Mouse (Mus musculus): ENCODE measurements around the gene Deup1. TPM values are rescaled to one million over a fixed set of nuclear protein-coding genes. Genes with fewer than 3 reads are reported as not detected.
"Not testable (repeated sequence)": the region's sequence is repeated elsewhere in the genome, so short reads cannot be mapped to it uniquely, and the experiment has no call there.

The Deup1 gene
- polyA plus RNA-seq, 1 experiment from 2014 or later, result 0.08 TPM

- H3K27ac ChIP-seq (ENCODE audit: low read depth, low read length), result no peak overlapping the region
- TF ChIP-seq CTCF (IDR thresholded peaks at IDR 0.05; ENCODE audit: low read depth), result no peak
- ATAC-seq, result no peak
- H3K27me3 ChIP-seq (replicated peaks; ENCODE audit: control insufficient read depth, insufficient read depth, low read length), result no peaks in the 10 kb centered on the region
- no peak overlapping the region for H3K4me2 ChIP-seq (replicated peaks; ENCODE audit: low read depth)
- no peak overlapping the region for H3K9ac ChIP-seq (ENCODE audit: low read depth, low read length)
- H3K9me3 ChIP-seq (ENCODE audit: control insufficient read depth), result no peaks in the 10 kb centered on the region
- H3K4me3 ChIP-seq (ENCODE audit: low read depth, low read length), result no peak overlapping the region
- 59% methylated on average over 3 of the region's 3 CpGs for WGBS
- H3K36me3 ChIP-seq (ENCODE audit: control insufficient read depth, insufficient read depth), result no peaks in the 10 kb centered on the region
- no peaks in the 10 kb centered on the region for H3K4me1 ChIP-seq (replicated peaks; ENCODE audit: control insufficient read depth, insufficient read depth, low read length)
These were observed 67.3 kb downstream of the Deup1 start for GRCm38 (mm10) chr9:15560451-15560850.

GRCm38 (mm10) chr9:15553322-15553721 is 74.4 kb downstream of the Deup1 start:
- Histone ChIP-seq H3K9me3 (ENCODE audit: control insufficient read depth) (no peaks in the 10 kb centered on the region), H3K4me3 (ENCODE audit: low read depth, low read length) (no peak overlapping the region), H3K36me3 (ENCODE audit: control insufficient read depth, insufficient read depth) (no peaks in the 10 kb centered on the region), H3K27ac (ENCODE audit: low read depth, low read length) (no peak overlapping the region), H3K4me1 (replicated peaks; ENCODE audit: control insufficient read depth, insufficient read depth, low read length) (no peaks in the 10 kb centered on the region), H3K9ac (ENCODE audit: low read depth, low read length) (no peak overlapping the region), H3K27me3 (replicated peaks; ENCODE audit: control insufficient read depth, insufficient read depth, low read length) (no peaks in the 10 kb centered on the region), H3K4me2 (replicated peaks; ENCODE audit: low read depth) (no peak overlapping the region)
- ATAC-seq, result no peak
- 88% methylated on average over 8 of the region's 8 CpGs for WGBS
- TF ChIP-seq CTCF (IDR thresholded peaks at IDR 0.05; ENCODE audit: low read depth), result no peak

- no peaks in the 10 kb centered on the region for H3K9me3 ChIP-seq (ENCODE audit: control insufficient read depth)
- no peak overlapping the region for H3K27ac ChIP-seq (ENCODE audit: low read depth, low read length)
- no peak for TF ChIP-seq CTCF (IDR thresholded peaks at IDR 0.05; ENCODE audit: low read depth)
- no peaks in the 10 kb centered on the region for H3K36me3 ChIP-seq (ENCODE audit: control insufficient read depth, insufficient read depth)
- 52% methylated on average over 15 of the region's 15 CpGs for WGBS
- H3K9ac ChIP-seq (ENCODE audit: low read depth, low read length), result no peak overlapping the region
- H3K4me3 ChIP-seq (ENCODE audit: low read depth, low read length), result no peak overlapping the region
- no peak overlapping the region for H3K4me2 ChIP-seq (replicated peaks; ENCODE audit: low read depth)
- no peak for ATAC-seq
- H3K27me3 ChIP-seq (replicated peaks; ENCODE audit: control insufficient read depth, insufficient read depth, low read length), result no peaks in the 10 kb centered on the region
- H3K4me1 ChIP-seq (replicated peaks; ENCODE audit: control insufficient read depth, insufficient read depth, low read length), result no peaks in the 10 kb centered on the region
These were observed 75.5 kb downstream of the Deup1 start for GRCm38 (mm10) chr9:15551933-15552851.

- not testable (repeated sequence) for ATAC-seq; H3K27me3 ChIP-seq (replicated peaks; ENCODE audit: control insufficient read depth, insufficient read depth, low read length); H3K4me1 ChIP-seq (replicated peaks; ENCODE audit: control insufficient read depth, insufficient read depth, low read length); H3K9ac ChIP-seq (ENCODE audit: low read depth, low read length); H3K36me3 ChIP-seq (ENCODE audit: control insufficient read depth, insufficient read depth); H3K4me2 ChIP-seq (replicated peaks; ENCODE audit: low read depth); H3K9me3 ChIP-seq (ENCODE audit: control insufficient read depth); H3K4me3 ChIP-seq (ENCODE audit: low read depth, low read length); H3K27ac ChIP-seq (ENCODE audit: low read depth, low read length)
- WGBS, result 93% methylated on average over 6 of the region's 6 CpGs
These were observed 76.7 kb downstream of the Deup1 start for GRCm38 (mm10) chr9:15551073-15551472.

GRCm38 (mm10) chr9:15550461-15550961 is 77.2 kb downstream of the Deup1 start:
- H3K4me3 ChIP-seq (ENCODE audit: low read depth, low read length), result no peak overlapping the region
- no peaks in the 10 kb centered on the region for H3K27me3 ChIP-seq (replicated peaks; ENCODE audit: control insufficient read depth, insufficient read depth, low read length)
- 0 out of 2 replicates have a peak, but pooled peaks cover 3% of the 10 kb centered on the region for H3K36me3 ChIP-seq (ENCODE audit: control insufficient read depth, insufficient read depth)
- H3K27ac ChIP-seq (ENCODE audit: low read depth, low read length), result no peak overlapping the region
- no peaks in the 10 kb centered on the region for H3K4me1 ChIP-seq (replicated peaks; ENCODE audit: control insufficient read depth, insufficient read depth, low read length)
- no peak overlapping the region for H3K9ac ChIP-seq (ENCODE audit: low read depth, low read length)
- 64% methylated on average over 4 of the region's 4 CpGs for WGBS
- TF ChIP-seq CTCF (IDR thresholded peaks at IDR 0.05; ENCODE audit: low read depth), result no peak
- H3K4me2 ChIP-seq (replicated peaks; ENCODE audit: low read depth), result no peak overlapping the region
- no peak for ATAC-seq
- no peaks in the 10 kb centered on the region for H3K9me3 ChIP-seq (ENCODE audit: control insufficient read depth)

GRCm38 (mm10) chr9:15541735-15542354 is 85.9 kb downstream of the Deup1 start:
- no peak overlapping the region for H3K4me3 ChIP-seq (ENCODE audit: low read depth, low read length)
- no peak for TF ChIP-seq CTCF (IDR thresholded peaks at IDR 0.05; ENCODE audit: low read depth)
- no peak overlapping the region for H3K9ac ChIP-seq (ENCODE audit: low read depth, low read length)
- 0 out of 2 replicates have a peak, but pooled peaks cover 9% of the 10 kb centered on the region for H3K36me3 ChIP-seq (ENCODE audit: control insufficient read depth, insufficient read depth)
- 21% methylated on average over 5 of the region's 5 CpGs for WGBS
- peak overlapping the region; percentile 73 for H3K27ac ChIP-seq (ENCODE audit: low read depth, low read length)
- H3K9me3 ChIP-seq (ENCODE audit: control insufficient read depth), result no peaks in the 10 kb centered on the region
- peak; percentile 85 for ATAC-seq
- peaks cover 10% of the 10 kb centered on the region; the same call in 1 of the 2 replicates for H3K4me1 ChIP-seq (replicated peaks; ENCODE audit: control insufficient read depth, insufficient read depth, low read length)
- no peak overlapping the region for H3K4me2 ChIP-seq (replicated peaks; ENCODE audit: low read depth)
- no peaks in the 10 kb centered on the region for H3K27me3 ChIP-seq (replicated peaks; ENCODE audit: control insufficient read depth, insufficient read depth, low read length)

All from intestine, postnatal 0 days (tissue).